10 mouse cellular contexts compared by ENCODE assay signal in the genomic region with DNA sequence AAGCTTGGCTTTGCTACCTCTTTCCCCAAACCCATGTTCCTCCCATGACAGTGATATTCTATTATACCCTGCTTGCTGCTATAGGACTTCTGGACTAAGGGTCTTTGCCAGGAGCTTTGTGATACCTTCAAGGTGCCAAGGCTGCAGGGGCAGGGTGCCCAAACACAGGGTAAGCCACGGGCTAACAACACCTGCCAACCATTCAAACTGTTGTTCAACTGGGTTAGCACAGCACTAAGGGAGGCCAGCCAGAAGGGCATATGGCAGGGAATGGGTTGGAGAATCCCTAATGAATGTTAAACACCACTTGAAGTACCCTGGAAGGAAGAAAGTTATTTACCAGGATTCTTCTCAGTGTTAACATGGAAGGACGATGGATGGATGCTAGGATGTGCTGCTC.
"Had no signal": no experiment of that assay in that cellular context is flagged by ENCODE, and none has a peak within 500 bp of the region (broad histone marks: within the 10 kb centered on the region; RNA-seq: fewer than 3 reads in every experiment).

No protein-coding gene starts in this region.

- DNase-seq: kidney, adult 8-10 months; kidney, postnatal 25 days; lung, adult 2 months; lung, postnatal 36 days; midbrain, embryonic 14.5 days; right cerebral cortex, adult 18-20 months; right cerebral cortex, postnatal 25 days; spleen, adult 18-20 months; thymus, adult 2 months; thymus, postnatal 36 days had no signal
